Mouse (Mus musculus) bone marrow, adult 2 months (tissue): ENCODE data around the gene Gfi1b.

Experiments used
- CTCF ChIP-seq: fragments of 200-500 bp; IDR thresholded peaks from 2 replicates; pipeline ENCODE4 v1.5.1; 2011; ENCODE audit warnings: low read length, control low read depth; ENCODE audit not compliant: control insufficient read depth, insufficient read depth
- POLR2A ChIP-seq: fragments of 200-500 bp; IDR thresholded peaks from 2 replicates; pipeline ENCODE4 v1.6.1; 2011; ENCODE audit warnings: low read depth, mild to moderate bottlenecking, control low read depth, low read length, borderline replicate concordance; ENCODE audit not compliant: control insufficient read depth

GRCm38 (mm10) chr2:28601720-28602590 lies 19.8 kb downstream of the Gfi1b start:
- no peak for TF ChIP-seq CTCF
- peak; percentile 58; the same call in 1 of the 2 replicates for TF ChIP-seq POLR2A
